ENCODE assay signal across 13 mouse cellular contexts in genomic region chr1:128803058-128803432, GRCm38 (mm10).
DNase-seq lines count a peak whose midpoint lies in the region; ATAC-seq lines count a peak whose summit lies in the region.
"Had no signal": no experiment of that assay in that cellular context is flagged by ENCODE, and none has a peak within 500 bp of the region (broad histone marks: within the 10 kb centered on the region; RNA-seq: fewer than 3 reads in every experiment).

No protein-coding gene starts in this region.

- H3K4me2 ChIP-seq in heart, embryonic 16.5 days (ENCODE audit: low read depth, low read length), result no peak overlapping the region
- H3K4me2 ChIP-seq in neural tube, embryonic 14.5 days (ENCODE audit: low read depth, low read length), result no peak overlapping the region
- H3K4me2 ChIP-seq in neural tube, embryonic 15.5 days, result no peak overlapping the region
- H3K4me2 ChIP-seq in intestine, embryonic 16.5 days (ENCODE audit: low read depth, low read length), result no peak overlapping the region

- H3K27ac ChIP-seq in heart, embryonic 16.5 days (ENCODE audit: low read length), result no peak overlapping the region
- H3K27ac ChIP-seq in neural tube, embryonic 14.5 days (ENCODE audit: low read depth, low read length), result no peak overlapping the region
- H3K27ac ChIP-seq in neural tube, embryonic 15.5 days (replicated peaks), result no peak overlapping the region
- no peak overlapping the region for H3K27ac ChIP-seq in intestine, embryonic 16.5 days (ENCODE audit: low read length)

- no peak for DNase-seq in heart, postnatal 36 days
- no peak for DNase-seq in gastrocnemius, postnatal 4 days (ENCODE audit: low spot score in 2 of 2)
- no peak for DNase-seq in retina, embryonic 14.5 days (ENCODE audit: low spot score)
- DNase-seq in spleen, adult 12 weeks (ENCODE audit: low spot score), result no peak
- DNase-seq: B cell, adult 2 months; cerebellum, postnatal 25 days; gastrocnemius, postnatal 10 days; right cerebral cortex, adult 18-20 months had no signal

- intact Hi-C loops in heart, postnatal 36 days (cut with DNase I), result no loop called here

- no peaks in the 10 kb centered on the region for H3K4me1 ChIP-seq in heart, embryonic 16.5 days (ENCODE audit: control insufficient read depth, insufficient read depth, low read length)
- H3K4me1 ChIP-seq in neural tube, embryonic 14.5 days (ENCODE audit: control insufficient read depth, insufficient read depth, low read length), result no peaks in the 10 kb centered on the region
- H3K4me1 ChIP-seq in neural tube, embryonic 15.5 days, result peaks cover 21% of the 10 kb centered on the region
- H3K4me1 ChIP-seq in intestine, embryonic 16.5 days (ENCODE audit: control insufficient read depth, insufficient read depth, low read length), result peaks cover 7% of the 10 kb centered on the region; the same call in 1 of the 2 replicates

- H3K9ac ChIP-seq in heart, embryonic 16.5 days (ENCODE audit: low read length), result no peak overlapping the region
- H3K9ac ChIP-seq in neural tube, embryonic 14.5 days (replicated peaks; ENCODE audit: low read depth, low read length), result no peak overlapping the region
- H3K9ac ChIP-seq in neural tube, embryonic 15.5 days (replicated peaks), result no peak overlapping the region
- no peak overlapping the region for H3K9ac ChIP-seq in intestine, embryonic 16.5 days (ENCODE audit: low read depth, low read length)

- H3K4me3 ChIP-seq in heart, embryonic 16.5 days (ENCODE audit: low read length), result no peak overlapping the region
- H3K4me3 ChIP-seq in neural tube, embryonic 14.5 days (ENCODE audit: low read depth, low read length), result no peak overlapping the region
- no peak overlapping the region for H3K4me3 ChIP-seq in neural tube, embryonic 15.5 days (replicated peaks)
- no peak overlapping the region for H3K4me3 ChIP-seq in intestine, embryonic 16.5 days (ENCODE audit: low read length)
- H3K4me3 ChIP-seq: erythroblast, embryonic 14.5 days had no signal

- no peaks in the 10 kb centered on the region for H3K36me3 ChIP-seq in heart, embryonic 16.5 days (ENCODE audit: control insufficient read depth, insufficient read depth)
- H3K36me3 ChIP-seq in neural tube, embryonic 14.5 days (ENCODE audit: control insufficient read depth, insufficient read depth, low read length), result no peaks in the 10 kb centered on the region
- H3K36me3 ChIP-seq in neural tube, embryonic 15.5 days, result no peaks in the 10 kb centered on the region
- no peaks in the 10 kb centered on the region for H3K36me3 ChIP-seq in intestine, embryonic 16.5 days (ENCODE audit: control insufficient read depth, insufficient read depth, low read length)

- no peaks in the 10 kb centered on the region; the same call in 1 of the 2 replicates for H3K27me3 ChIP-seq in heart, embryonic 16.5 days (ENCODE audit: control insufficient read depth, insufficient read depth, low read length)
- no peaks in the 10 kb centered on the region for H3K27me3 ChIP-seq in neural tube, embryonic 14.5 days (ENCODE audit: control insufficient read depth, insufficient read depth, low read length)
- H3K27me3 ChIP-seq in neural tube, embryonic 15.5 days (replicated peaks), result no peaks in the 10 kb centered on the region
- no peaks in the 10 kb centered on the region for H3K27me3 ChIP-seq in intestine, embryonic 16.5 days (replicated peaks; ENCODE audit: control insufficient read depth, insufficient read depth, low read length)

- ATAC-seq in heart, embryonic 16.5 days (replicated peaks; ENCODE audit: extremely low read depth, insufficient read depth, low FRiP score), result peak; percentile 47; the same call in 1 of the 2 replicates
- 0 out of 2 replicates have a peak, but pooled peaks have one; percentile 5 for ATAC-seq in neural tube, embryonic 14.5 days (ENCODE audit: low read depth)
- no peak for ATAC-seq in neural tube, embryonic 15.5 days (ENCODE audit: low FRiP score)
- peak; percentile 55 for ATAC-seq in intestine, embryonic 16.5 days

- no peaks in the 10 kb centered on the region for H3K9me3 ChIP-seq in heart, embryonic 16.5 days (replicated peaks; ENCODE audit: control insufficient read depth, low read length)
- H3K9me3 ChIP-seq in neural tube, embryonic 14.5 days (ENCODE audit: control insufficient read depth, low read length), result no peaks in the 10 kb centered on the region
- no peaks in the 10 kb centered on the region for H3K9me3 ChIP-seq in neural tube, embryonic 15.5 days (replicated peaks)
- no peaks in the 10 kb centered on the region for H3K9me3 ChIP-seq in intestine, embryonic 16.5 days (ENCODE audit: control insufficient read depth, low read length)
